In genomic region chr6:128035930-128036309, GRCm38 (mm10) we compare ENCODE assay signal across 8 mouse cellular contexts.
A peak's percentile ranks its signal among the peaks of the same experiment; 100 is the strongest.
DNase-seq lines count a peak whose midpoint lies in the region; ATAC-seq lines count a peak whose summit lies in the region.

No protein-coding gene starts in this region.

- no peak for DNase-seq in heart, adult 8-10 months (ENCODE audit: low spot score)
- DNase-seq in NIH3T3 (ENCODE audit: low read depth): peak; percentile 71
- DNase-seq in fibroblast of lung, adult 2 months (ENCODE audit: low read depth): peak; percentile 15
- no peak for DNase-seq in liver, embryonic 13.5 days
- DNase-seq in gastrocnemius, postnatal 4 days (ENCODE audit: low spot score in 2 of 2): no peak
- no peak for DNase-seq in spleen, postnatal 4 days (ENCODE audit: low spot score in 2 of 2)
- no peak for DNase-seq in spleen, adult 18-20 months

- peak overlapping the region; percentile 96 for H3K27ac ChIP-seq in heart, embryonic 16.5 days (ENCODE audit: low read length)
- H3K27ac ChIP-seq in liver, embryonic 13.5 days: no peak overlapping the region

- H3K36me3 ChIP-seq in heart, embryonic 16.5 days (ENCODE audit: control insufficient read depth, insufficient read depth): no peaks in the 10 kb centered on the region
- H3K36me3 ChIP-seq in liver, embryonic 13.5 days: no peaks in the 10 kb centered on the region

- peak overlapping the region; percentile 95 for H3K4me2 ChIP-seq in heart, embryonic 16.5 days (ENCODE audit: low read depth, low read length)
- H3K4me2 ChIP-seq in liver, embryonic 13.5 days: peak overlapping the region; percentile 69

- peak overlapping the region; percentile 91 for H3K9ac ChIP-seq in heart, embryonic 16.5 days (ENCODE audit: low read length)
- no peak overlapping the region for H3K9ac ChIP-seq in liver, embryonic 13.5 days

- peak overlapping the region; percentile 70 for H3K4me3 ChIP-seq in heart, embryonic 16.5 days (ENCODE audit: low read length)
- peak overlapping the region; percentile 51 for H3K4me3 ChIP-seq in liver, embryonic 13.5 days (replicated peaks)

- no peaks in the 10 kb centered on the region for H3K27me3 ChIP-seq in heart, embryonic 16.5 days (ENCODE audit: control insufficient read depth, insufficient read depth, low read length)
- peaks cover 44% of the 10 kb centered on the region for H3K27me3 ChIP-seq in liver, embryonic 13.5 days

- WGBS in heart, embryonic 16.5 days: 3% methylated on average over 4 of the region's 4 CpGs
- 4% methylated on average over 4 of the region's 4 CpGs for WGBS in liver, embryonic 13.5 days (ENCODE audit: insufficient replicate concordance)

- no peak for ATAC-seq in heart, embryonic 16.5 days (replicated peaks; ENCODE audit: extremely low read depth, insufficient read depth, low FRiP score)
- ATAC-seq in liver, embryonic 13.5 days (ENCODE audit: low read depth): no peak

- H3K4me1 ChIP-seq in heart, embryonic 16.5 days (ENCODE audit: control insufficient read depth, insufficient read depth, low read length): peaks cover 59% of the 10 kb centered on the region
- peaks cover 11% of the 10 kb centered on the region for H3K4me1 ChIP-seq in liver, embryonic 13.5 days (replicated peaks)

- H3K9me3 ChIP-seq in heart, embryonic 16.5 days (replicated peaks; ENCODE audit: control insufficient read depth, low read length): no peaks in the 10 kb centered on the region
- H3K9me3 ChIP-seq in liver, embryonic 13.5 days (replicated peaks): no peaks in the 10 kb centered on the region

Comparison
In these comparisons a context has a peak if more than half of its experiments do, and no peak if none do; other contexts are left out.
1. DNase-seq: peak in NIH3T3 (single experiment) and fibroblast of lung, adult 2 months (single experiment); none in heart, adult 8-10 months (single experiment), liver, embryonic 13.5 days (single experiment), gastrocnemius, postnatal 4 days (0 of 2), spleen, postnatal 4 days (0 of 2) and spleen, adult 18-20 months (0 of 2).